Mouse (Mus musculus) left cerebral cortex, postnatal 25 days (tissue): ENCODE measurements around the gene Trim68. TPM values are rescaled to one million over a fixed set of nuclear protein-coding genes. Genes with fewer than 3 reads are reported as not detected.
"Not testable (repeated sequence)": the region's sequence is repeated elsewhere in the genome, so short reads cannot be mapped to it uniquely, and the experiment has no call there.

Experiments used
- DNase-seq, 2 experiments: peaks; one replicate each; pipeline ENCODE4 v3.0.0; 2022; ENCODE audit warnings: low spot score in 2 of 2, mixed read lengths in 1 of 2
- intact Hi-C: fragments of 180-260 bp; cut with DNase I; formaldehyde crosslinking; loops from one replicate; pipeline ENCODE4 v1.15.1; 2025
- total RNA-seq, 2 experiments: library from RNA; stranded (reverse); gene quantifications; 2 replicates each; pipeline ENCODE4 v1.2.3; 2021

The Trim68 gene
- total RNA-seq = 1 to 10 TPM; 4.1 to 5.3 TPM

- DNase-seq = peak; percentile 88 to 97
- intact Hi-C loops = no loop called here
Measured at GRCm38 (mm10) chr7:102686944-102687501, at the start of gene Trim68. Gene Trim68, minus strand, starts transcription at chr7:102687327.

GRCm38 (mm10) chr7:102733793-102734192, 46.7 kb upstream of the Trim68 start:
- no peak for DNase-seq
- intact Hi-C loops = no loop called here

GRCm38 (mm10) chr7:102727391-102727790, 40.3 kb upstream of the Trim68 start, which contains the start of gene Olfr559:
Gene Olfr559, minus strand, starts transcription at chr7:102727491.
- intact Hi-C loops = no loop called here
- DNase-seq = no peak

GRCm38 (mm10) chr7:102718970-102719369, 31.8 kb upstream of the Trim68 start, which contains the start of gene Olfr33:
Gene Olfr33, minus strand, starts transcription at chr7:102719070.
- no peak for DNase-seq
- intact Hi-C loops = no loop called here

GRCm38 (mm10) chr7:102701915-102702314, 14.8 kb upstream of the Trim68 start, which contains the start of gene Olfr558:
Gene Olfr558, plus strand, starts transcription at chr7:102702215.
- intact Hi-C loops = no loop called here
- DNase-seq = no peak

GRCm38 (mm10) chr7:102698461-102698860, 11.3 kb upstream of the Trim68 start:
- intact Hi-C loops = no loop called here
- DNase-seq = no peak

- intact Hi-C loops = loop anchor here (2.0 kb wide), 1 partner anchor 221 kb away; the partner anchor contains the start of gene Olfr571
- peak; percentile 24 to 31 for DNase-seq
Measured at GRCm38 (mm10) chr7:102695358-102696125, 8.4 kb upstream of the Trim68 start, which contains the start of gene Olfr557. Gene Olfr557, plus strand, starts transcription at chr7:102695910.

- no peak for DNase-seq
- intact Hi-C loops = no loop called here
Measured at GRCm38 (mm10) chr7:102681916-102682315, 5.2 kb downstream of the Trim68 start.

- DNase-seq = no peak
- intact Hi-C loops = no loop called here
Measured at GRCm38 (mm10) chr7:102676225-102676624, 10.9 kb downstream of the Trim68 start.

GRCm38 (mm10) chr7:102665378-102665777, 21.7 kb downstream of the Trim68 start:
- DNase-seq = peak in 1 of 2 experiments; percentile 31
- intact Hi-C loops = loop anchor here (2.0 to 10.0 kb wide), 2 partner anchors 257 to 1209 kb away; no protein-coding TSS in a partner anchor

GRCm38 (mm10) chr7:102664599-102664998, 22.5 kb downstream of the Trim68 start, which contains the start of gene Olfr556:
Gene Olfr556, plus strand, starts transcription at chr7:102664899.
- intact Hi-C loops = loop anchor here (2.0 to 10.0 kb wide), 2 partner anchors 258 to 1210 kb away; no protein-coding TSS in a partner anchor

GRCm38 (mm10) chr7:102658523-102658922, 28.6 kb downstream of the Trim68 start, which contains the start of gene Olfr555:
Gene Olfr555, plus strand, starts transcription at chr7:102658823.
- intact Hi-C loops = no loop called here
- no peak for DNase-seq

More at GRCm38 (mm10) chr7:102664599-102664998, 22.5 kb downstream of the Trim68 start, which contains the start of gene Olfr556:
- no peak for DNase-seq

- DNase-seq, intact Hi-C loops: not testable (repeated sequence)
Measured at GRCm38 (mm10) chr7:102644945-102645344, 42.2 kb downstream of the Trim68 start.

GRCm38 (mm10) chr7:102638132-102638531, 49.0 kb downstream of the Trim68 start, which contains the start of gene Olfr554:
Gene Olfr554, plus strand, starts transcription at chr7:102638432.
- DNase-seq = no peak
- intact Hi-C loops = no loop called here

- intact Hi-C loops = loop anchor here (1.0 kb wide), 1 partner anchor 123 kb away; no protein-coding TSS in a partner anchor
- peak; percentile 20 to 21 for DNase-seq
Measured at GRCm38 (mm10) chr7:102636665-102637064, 50.5 kb downstream of the Trim68 start.

Other genes with a start within 250 kb of the Trim68 start
- 10 to 100 TPM; 10.1 to 10.2 TPM for gene Rrm1, start 245.6 kb downstream of the Trim68 start, total RNA-seq
- gene Olfr543, start 205.6 kb downstream of the Trim68 start, total RNA-seq = not detected
- gene Olfr544, start 199.0 kb downstream of the Trim68 start, total RNA-seq = not detected
- not detected for gene Olfr545, start 187.8 kb downstream of the Trim68 start, total RNA-seq
- gene Olfr547, start 152.6 kb downstream of the Trim68 start, total RNA-seq = not detected
- gene Olfr548-ps1, start 146.4 kb downstream of the Trim68 start, total RNA-seq = not detected
- gene Olfr549, start 137.5 kb downstream of the Trim68 start, total RNA-seq = not detected
- 1 to 10 TPM; 2.7 to 4.2 TPM for gene Trim21, start 121.8 kb downstream of the Trim68 start, total RNA-seq
- gene Olfr550, start 115.9 kb downstream of the Trim68 start, total RNA-seq = under 1 TPM; 0.23 to 0.41 TPM
- not detected for gene Olfr551, start 95.4 kb downstream of the Trim68 start, total RNA-seq
- gene Olfr552, start 89.6 kb downstream of the Trim68 start, total RNA-seq = under 1 TPM; 0.11 to 0.14 TPM
- not detected for gene Olfr553, start 69.1 kb downstream of the Trim68 start, total RNA-seq
- not detected for gene Olfr554, start 48.9 kb downstream of the Trim68 start, total RNA-seq
- gene Olfr555, start 28.5 kb downstream of the Trim68 start, total RNA-seq = not detected
- not detected for gene Olfr556, start 22.4 kb downstream of the Trim68 start, total RNA-seq
- gene Olfr557, start 8.6 kb upstream of the Trim68 start, total RNA-seq = not detected
- under 1 TPM; 0.27 to 0.37 TPM for gene Olfr558, start 14.9 kb upstream of the Trim68 start, total RNA-seq
- not detected for gene Olfr33, start 31.7 kb upstream of the Trim68 start, total RNA-seq
- not detected for gene Olfr559, start 40.2 kb upstream of the Trim68 start, total RNA-seq
- under 1 TPM in 1 of 2 experiments, not detected in 1; 0.16 TPM for gene Olfr560, start 72.0 kb upstream of the Trim68 start, total RNA-seq
- gene Olfr78, start 72.1 kb upstream of the Trim68 start, total RNA-seq = under 1 TPM; 0.57 to 0.92 TPM
- not detected for gene Olfr561, start 83.9 kb upstream of the Trim68 start, total RNA-seq
- not detected for gene Olfr564, start 116.2 kb upstream of the Trim68 start, total RNA-seq
- not detected for gene Olfr566, start 171.4 kb upstream of the Trim68 start, total RNA-seq
- gene Olfr568, start 189.8 kb upstream of the Trim68 start, total RNA-seq = not detected
- gene Olfr569, start 203.6 kb upstream of the Trim68 start, total RNA-seq = not detected
- gene Olfr570, start 207.2 kb upstream of the Trim68 start, total RNA-seq = not detected
- gene Olfr571, start 230.2 kb upstream of the Trim68 start, total RNA-seq = not detected
- gene Olfr572, start 237.1 kb upstream of the Trim68 start, total RNA-seq = not detected